Mouse (Mus musculus): ENCODE results near the gene Ltbp4.

- TF ChIP-seq CTCF (conservative IDR thresholded peaks at IDR 0.05; ENCODE audit: low read length) (no peak), POU5F1 (IDR thresholded peaks at IDR 0.05; ENCODE audit: borderline replicate concordance, low read length) (no peak), NANOG (IDR thresholded peaks at IDR 0.05; ENCODE audit: borderline replicate concordance, low read length) (no peak)
Observed at GRCm38 (mm10) chr7:27364379-27364778, 26.9 kb upstream of the Ltbp4 start.

Data from E14TG2a.4 (cell line).